Mouse (Mus musculus) limb, embryonic 11.5 days (tissue): ENCODE data around the gene Twnk. TPM values are rescaled to one million over a fixed set of nuclear protein-coding genes. Genes with fewer than 3 reads are reported as not detected.
"Not testable (repeated sequence)": the region's sequence is repeated elsewhere in the genome, so short reads cannot be mapped to it uniquely, and the experiment has no call there.

Source experiments
- ATAC-seq: fragments of 200-750 bp; cut with Nextera tagmentation; 2 replicates; pipeline ENCODE4 v1.8.0; 2017; ENCODE audit warnings: low read depth; ENCODE audit not compliant: insufficient number of reproducible peaks, low FRiP score, low TSS enrichment
- DNase-seq: peaks from one replicate; pipeline ENCODE4 v3.0.0-alpha.2; 2015; ENCODE audit warnings: low spot score
- H3K27ac ChIP-seq: fragments of 300-500 bp; sonication (generic); replicated peaks from 2 replicates; pipeline ENCODE4 v1.5.1; 2014; ENCODE audit warnings: low read depth, mild to moderate bottlenecking, low read length
- H3K27me3 ChIP-seq: fragments of 300-500 bp; sonication (generic); 2 replicates; pipeline ENCODE4 v1.6.1; 2014; ENCODE audit warnings: mild to moderate bottlenecking, low read length, mixed read lengths; ENCODE audit not compliant: control insufficient read depth, insufficient read depth
- H3K36me3 ChIP-seq: fragments of 300-500 bp; sonication (generic); 2 replicates; pipeline ENCODE4 v1.6.1; 2014; ENCODE audit warnings: mild to moderate bottlenecking, low read length, moderate library complexity, mixed read lengths; ENCODE audit not compliant: control insufficient read depth, insufficient read depth
- H3K4me1 ChIP-seq: fragments of 300-500 bp; sonication (generic); 2 replicates; pipeline ENCODE4 v1.6.1; 2014; ENCODE audit warnings: low read length, mixed read lengths; ENCODE audit not compliant: control insufficient read depth, insufficient read depth
- H3K4me2 ChIP-seq: fragments of 300-500 bp; sonication (generic); 2 replicates; pipeline ENCODE4 v1.6.1; 2014; ENCODE audit warnings: low read depth, mild to moderate bottlenecking, moderate library complexity; ENCODE audit not compliant: severe bottlenecking
- H3K4me3 ChIP-seq: fragments of 300-500 bp; sonication (generic); 2 replicates; pipeline ENCODE4 v1.5.1; 2014; ENCODE audit warnings: low read depth, low read length
- H3K9ac ChIP-seq: fragments of 300-500 bp; sonication (generic); 2 replicates; pipeline ENCODE4 v1.6.1; 2014; ENCODE audit warnings: mild to moderate bottlenecking, low read length
- H3K9me3 ChIP-seq: fragments of 300-500 bp; sonication (generic); 2 replicates; pipeline ENCODE4 v1.6.1; 2016; ENCODE audit warnings: low read length; ENCODE audit not compliant: control insufficient read depth
- WGBS: fragments of 180-500 bp; shearing (Covaris S2); extraction: QIAGEN DNeasy Blood & Tissue Kit; methylation state at CpG from one replicate; pipeline ENCODE4 v1.1.7; 2014; 5-methylcytosine and 5-hydroxymethylcytosine counted together
- polyA plus RNA-seq: library from polyadenylated mRNA; unstranded; fragments of >200 nt; fragmentation: Nextera tagmentation; extraction: Ambion mirVana; gene quantifications from 2 replicates; pipeline ENCODE4 v1.2.1, GENCODE M21; 2014

Gene Twnk
- polyA plus RNA-seq, 1 experiment from 2014 or later = 19.0 TPM

- Histone ChIP-seq H3K9me3 (no peaks in the 10 kb centered on the region), H3K36me3 (no peaks in the 10 kb centered on the region), H3K9ac (no peak overlapping the region), H3K4me3 (no peak overlapping the region), H3K4me1 (0 out of 2 replicates have a peak, but pooled peaks cover 3% of the 10 kb centered on the region), H3K27me3 (no peaks in the 10 kb centered on the region), H3K27ac (no peak overlapping the region), H3K4me2 (no peak overlapping the region)
- DNase-seq (peak; percentile 88), ATAC-seq (no peak)
- 20% methylated on average over 4 of the region's 4 CpGs for WGBS
Observed at GRCm38 (mm10) chr19:45031780-45032179, 26.3 kb downstream of the Twnk start.

- WGBS = 51% methylated on average over 17 of the region's 17 CpGs
- Histone ChIP-seq H3K4me3 (no peak overlapping the region), H3K27ac (no peak overlapping the region), H3K9ac (no peak overlapping the region), H3K27me3 (no peaks in the 10 kb centered on the region), H3K9me3 (no peaks in the 10 kb centered on the region), H3K4me2 (no peak overlapping the region), H3K36me3 (no peaks in the 10 kb centered on the region), H3K4me1 (0 out of 2 replicates have a peak, but pooled peaks cover 3% of the 10 kb centered on the region)
- DNase-seq = no peak
- ATAC-seq = no peak
Observed at GRCm38 (mm10) chr19:45032570-45033332, 27.3 kb downstream of the Twnk start.

- Histone ChIP-seq H3K27ac (no peak overlapping the region), H3K9ac (no peak overlapping the region), H3K36me3 (no peaks in the 10 kb centered on the region), H3K4me2 (no peak overlapping the region), H3K27me3 (peaks cover 11% of the 10 kb centered on the region), H3K9me3 (no peaks in the 10 kb centered on the region), H3K4me3 (no peak overlapping the region), H3K4me1 (no peaks in the 10 kb centered on the region)
- 32% methylated on average over 16 of the region's 16 CpGs for WGBS
- ATAC-seq (no peak), DNase-seq (no peak)
Observed at GRCm38 (mm10) chr19:45036867-45037266, 31.4 kb downstream of the Twnk start.

GRCm38 (mm10) chr19:45038198-45038597 is 32.7 kb downstream of the Twnk start:
- not testable (repeated sequence) for H3K4me1 ChIP-seq, H3K36me3 ChIP-seq, H3K4me3 ChIP-seq, H3K9ac ChIP-seq, DNase-seq, H3K9me3 ChIP-seq, H3K27ac ChIP-seq, H3K4me2 ChIP-seq, ATAC-seq
- WGBS = 89% methylated on average over 7 of the region's 7 CpGs
- peaks cover 11% of the 10 kb centered on the region for H3K27me3 ChIP-seq

- H3K9ac ChIP-seq = no peak overlapping the region
- H3K4me2 ChIP-seq = no peak overlapping the region
- ATAC-seq (no peak), DNase-seq (no peak)
- H3K4me1 ChIP-seq = no peaks in the 10 kb centered on the region
- H3K27ac ChIP-seq = no peak overlapping the region
- H3K36me3 ChIP-seq = no peaks in the 10 kb centered on the region
- H3K27me3 ChIP-seq = peaks cover 20% of the 10 kb centered on the region
- WGBS = 49% methylated on average over 13 of the region's 13 CpGs
- H3K9me3 ChIP-seq = no peaks in the 10 kb centered on the region
- no peak overlapping the region for H3K4me3 ChIP-seq
Observed at GRCm38 (mm10) chr19:45040214-45040613, 34.8 kb downstream of the Twnk start.

- H3K4me1 ChIP-seq = peaks cover 21% of the 10 kb centered on the region
- H3K27ac ChIP-seq = no peak overlapping the region
- no peak overlapping the region for H3K9ac ChIP-seq
- 64% methylated on average over 11 of the region's 11 CpGs for WGBS
- ATAC-seq (no peak), DNase-seq (no peak)
- H3K9me3 ChIP-seq = no peaks in the 10 kb centered on the region
- H3K27me3 ChIP-seq = peaks cover 37% of the 10 kb centered on the region
- H3K4me3 ChIP-seq = no peak overlapping the region
- H3K4me2 ChIP-seq = no peak overlapping the region
- H3K36me3 ChIP-seq = no peaks in the 10 kb centered on the region
Observed at GRCm38 (mm10) chr19:45044389-45044927, 39.0 kb downstream of the Twnk start.

GRCm38 (mm10) chr19:45045236-45045635 is 39.8 kb downstream of the Twnk start:
- ATAC-seq (no peak), DNase-seq (no peak)
- no peaks in the 10 kb centered on the region for H3K36me3 ChIP-seq
- peaks cover 21% of the 10 kb centered on the region for H3K4me1 ChIP-seq
- no peak overlapping the region for H3K4me3 ChIP-seq
- 42% methylated on average over 15 of the region's 15 CpGs for WGBS
- no peak overlapping the region for H3K27ac ChIP-seq
- H3K27me3 ChIP-seq = peaks cover 31% of the 10 kb centered on the region
- H3K9ac ChIP-seq = no peak overlapping the region
- H3K9me3 ChIP-seq = no peaks in the 10 kb centered on the region
- H3K4me2 ChIP-seq = no peak overlapping the region

GRCm38 (mm10) chr19:45045651-45046050 is 40.2 kb downstream of the Twnk start, which contains the start of gene Pdzd7:
TSS of gene Pdzd7 (minus strand) at chr19:45045717.
- Histone ChIP-seq H3K9me3 (no peaks in the 10 kb centered on the region), H3K4me1 (peaks cover 21% of the 10 kb centered on the region), H3K4me3 (peak within 1 kb of the TSS; percentile 44), H3K27me3 (peaks cover 27% of the 10 kb centered on the region), H3K36me3 (no peaks in the 10 kb centered on the region), H3K9ac (peak within 1 kb of the TSS; percentile 4; the same call in 1 of the 2 replicates), H3K4me2 (peak within 1 kb of the TSS; percentile 53), H3K27ac (no peak within 1 kb of the TSS)
- DNase-seq (no peak), ATAC-seq (no peak)
- WGBS = 74% methylated on average over 5 of the region's 5 CpGs
